Mouse (Mus musculus) right cerebral cortex, postnatal 4 days (tissue): ENCODE results near the gene Shc1.
A peak's percentile ranks its signal among the peaks of the same experiment; 100 is the strongest.
"Not testable (repeated sequence)": the region's sequence is repeated elsewhere in the genome, so short reads cannot be mapped to it uniquely, and the experiment has no call there.

Source experiments
- DNase-seq: peaks from one replicate; pipeline ENCODE4 v3.0.0-alpha.2; 2022

Gene Shc1

GRCm38 (mm10) chr3:89419981-89420380 is 1.7 kb downstream of the Shc1 start:
- no peak for DNase-seq

- DNase-seq = no peak
Observed at GRCm38 (mm10) chr3:89420421-89420820, 2.2 kb downstream of the Shc1 start.

- peak; percentile 43 for DNase-seq
Observed at GRCm38 (mm10) chr3:89421002-89421774, 2.9 kb downstream of the Shc1 start.

- no peak for DNase-seq
Observed at GRCm38 (mm10) chr3:89421810-89422473, 3.7 kb downstream of the Shc1 start.

GRCm38 (mm10) chr3:89422556-89423205 is 4.4 kb downstream of the Shc1 start:
- DNase-seq = no peak

GRCm38 (mm10) chr3:89424416-89425140 is 6.3 kb downstream of the Shc1 start:
- no peak for DNase-seq

DNA sequence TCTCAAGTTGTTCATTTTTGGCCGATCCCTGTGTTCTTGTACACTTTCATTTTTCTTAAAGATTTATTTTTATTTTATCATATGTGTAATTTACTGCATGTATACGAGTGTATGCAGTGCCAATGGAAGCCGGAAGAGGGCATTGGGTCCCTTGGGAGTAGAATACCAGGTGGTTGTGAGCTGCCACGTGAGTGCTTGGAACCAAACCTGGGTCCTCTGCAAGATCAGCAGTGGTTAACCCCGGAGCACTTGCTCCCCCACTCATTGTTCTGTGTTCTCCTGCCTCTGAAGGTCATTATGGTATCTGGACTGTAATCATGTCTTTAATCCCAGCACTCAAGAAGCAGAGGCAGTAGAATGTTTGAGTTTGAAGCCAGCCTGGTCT is 6.9 kb downstream of the Shc1 start:
- no peak for DNase-seq

GRCm38 (mm10) chr3:89425876-89426275 is 7.6 kb downstream of the Shc1 start:
- DNase-seq = no peak

DNA sequence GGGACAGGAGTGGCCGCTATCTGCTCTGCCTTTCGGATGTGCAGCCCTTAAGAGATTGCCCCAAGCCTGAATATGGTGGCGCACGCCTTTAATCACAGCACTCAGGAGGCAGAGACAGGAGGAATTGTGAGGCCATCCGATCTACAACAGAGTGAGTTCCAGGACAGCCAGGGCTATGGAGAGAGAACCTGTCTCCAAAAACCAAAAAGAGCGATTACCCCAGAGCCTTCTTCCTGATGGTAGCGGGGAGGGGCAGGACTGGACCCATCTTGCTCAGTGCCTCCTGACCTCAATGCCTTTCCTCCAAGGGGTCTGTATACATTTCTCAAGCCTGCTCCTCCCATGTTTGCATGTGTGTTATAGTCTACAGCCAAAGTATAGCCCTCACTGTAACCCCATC is 10.8 kb downstream of the Shc1 start:
- not testable (repeated sequence) for DNase-seq

DNA sequence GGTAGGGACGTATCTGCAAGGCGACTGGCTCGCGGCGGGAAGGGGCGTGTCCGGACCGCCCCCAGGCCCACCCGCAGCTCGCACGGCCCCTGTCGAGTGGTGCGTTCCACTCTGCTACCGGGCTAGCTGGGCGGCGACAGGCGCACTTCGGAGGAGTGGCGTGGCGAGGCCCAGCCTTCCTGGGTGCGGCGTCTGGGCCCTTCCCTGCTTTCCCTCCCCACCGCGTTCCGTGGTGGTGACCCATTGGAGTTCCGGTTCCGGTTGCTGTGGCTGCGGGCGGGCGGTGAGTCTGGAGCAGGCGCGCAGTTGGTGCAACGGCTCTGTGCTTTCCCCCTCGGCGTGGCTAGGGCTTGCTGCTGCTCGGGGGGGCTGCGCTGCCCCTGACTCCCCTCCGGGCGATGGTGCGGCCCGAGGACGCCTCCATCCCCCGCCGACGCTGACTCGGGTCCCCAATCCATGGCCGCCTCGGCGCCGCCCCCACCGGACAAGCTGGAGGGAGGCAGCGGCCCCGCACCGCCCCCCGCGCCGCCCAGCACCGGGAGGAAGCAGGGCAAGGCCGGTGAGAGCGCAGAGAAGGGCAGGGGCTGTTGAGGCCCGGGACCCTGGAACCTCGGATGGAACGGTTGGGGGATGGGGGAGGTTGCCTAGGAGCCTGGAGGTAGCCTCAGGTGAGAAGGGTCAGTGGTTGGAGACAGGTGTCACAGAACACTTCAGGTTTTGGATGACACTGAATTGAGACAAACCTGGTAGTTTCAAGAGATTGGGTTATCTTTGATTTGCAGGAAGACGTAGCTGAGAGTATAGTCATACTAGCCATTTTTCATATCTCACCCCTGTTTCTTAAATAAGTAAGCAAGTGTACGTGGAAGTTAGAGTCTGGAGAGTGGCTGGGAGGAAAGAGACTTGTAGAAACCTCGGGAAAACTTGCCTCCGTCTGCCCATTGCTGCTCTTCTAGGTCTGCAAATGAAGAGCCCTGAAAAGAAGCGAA is 12.2 kb downstream of the Shc1 start, which contains the start of gene Pygo2:
Pygo2 (plus strand) TSS at position 44 of the 989 bp plus-strand sequence.
- peak; percentile 92 for DNase-seq

- DNase-seq = no peak
Observed at GRCm38 (mm10) chr3:89432606-89433005, 14.4 kb downstream of the Shc1 start.

DNA sequence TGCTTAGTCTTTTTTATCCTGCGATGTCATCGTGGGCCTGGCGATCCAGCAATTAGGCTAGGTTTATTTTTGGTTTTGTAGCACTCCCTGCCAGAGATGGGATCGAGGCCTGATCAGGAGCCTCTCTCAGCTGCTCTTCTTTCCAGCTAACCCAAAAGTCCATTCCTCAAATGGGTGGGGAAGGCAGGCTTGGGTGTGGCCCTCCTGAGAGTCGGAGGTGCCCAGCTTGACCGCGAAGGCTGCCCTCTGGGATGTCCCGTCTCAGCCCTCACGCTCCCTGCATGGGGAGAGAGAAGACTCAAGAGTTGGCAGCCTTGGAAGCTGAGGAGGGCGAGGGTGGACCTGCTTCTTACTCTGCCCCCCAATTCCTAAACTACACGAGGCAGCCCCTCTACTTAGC is 16.3 kb downstream of the Shc1 start:
- DNase-seq = no peak

DNA sequence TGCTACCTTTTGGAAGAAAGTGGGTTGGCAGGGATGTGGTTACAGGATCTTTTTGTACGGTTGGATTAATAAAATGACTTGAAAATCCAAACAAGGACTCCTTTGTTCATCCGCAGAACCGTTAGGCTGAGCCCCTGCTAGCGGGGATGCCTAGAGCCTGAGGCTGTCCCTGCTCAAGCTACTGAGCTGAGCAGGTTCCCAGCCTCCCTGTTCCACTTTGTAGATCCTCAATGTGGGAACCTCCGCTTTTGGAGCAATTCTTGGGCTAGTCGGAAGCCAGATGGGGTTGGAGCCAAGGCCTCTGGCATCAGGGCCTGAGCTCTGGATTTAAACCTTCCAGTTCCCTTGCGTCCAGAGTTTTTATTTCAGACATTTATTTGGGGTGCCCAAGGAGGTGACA is 16.8 kb downstream of the Shc1 start:
- no peak for DNase-seq

DNA sequence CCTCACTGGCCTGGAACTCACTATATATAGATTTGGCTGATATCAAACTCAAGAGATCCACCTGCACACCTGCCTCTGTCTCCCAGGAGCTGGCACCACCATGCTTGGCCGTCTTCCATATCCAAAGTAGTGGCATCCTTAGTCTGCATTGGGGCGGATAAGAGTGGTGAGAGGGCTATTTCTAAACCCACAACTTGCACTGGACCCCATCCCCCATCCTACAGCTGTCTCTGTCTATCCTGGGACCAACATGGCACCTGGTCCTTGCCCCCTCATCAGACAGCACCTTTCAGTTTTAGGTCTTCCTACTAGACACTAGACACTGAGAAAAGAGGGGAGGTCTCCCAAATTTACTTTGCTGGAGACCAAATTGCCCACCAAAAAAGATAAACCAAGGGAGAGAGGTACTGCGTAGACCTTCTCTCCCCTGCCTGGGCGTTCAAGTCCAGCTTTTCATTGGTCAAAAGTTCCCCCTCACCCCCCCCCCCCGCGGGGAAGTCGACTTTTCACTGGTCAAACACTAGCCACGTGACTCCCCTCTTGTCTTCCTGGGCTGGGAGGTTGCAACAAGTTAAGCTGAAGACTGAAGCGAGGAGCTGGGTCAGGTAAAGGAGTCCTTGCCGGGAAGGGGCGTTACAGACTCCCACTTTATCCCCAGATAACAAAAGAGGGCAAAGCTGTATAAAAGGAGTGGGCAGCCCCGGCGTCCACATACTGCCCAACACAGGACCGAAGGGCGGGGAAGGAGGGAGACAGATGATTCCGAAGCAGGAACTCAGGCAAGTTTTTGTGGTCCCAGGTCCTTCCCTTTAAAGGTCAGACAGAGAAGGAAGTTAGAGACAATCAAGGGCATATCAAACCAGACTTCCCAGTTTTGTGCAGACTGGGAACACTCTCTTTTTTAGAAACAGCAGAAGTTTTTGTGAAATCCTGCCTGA is 18.2 kb downstream of the Shc1 start, which contains the start of gene Pbxip1:
Pbxip1 (plus strand) TSS at position 531 of the 938 bp plus-strand sequence.
- DNase-seq = no peak

DNA sequence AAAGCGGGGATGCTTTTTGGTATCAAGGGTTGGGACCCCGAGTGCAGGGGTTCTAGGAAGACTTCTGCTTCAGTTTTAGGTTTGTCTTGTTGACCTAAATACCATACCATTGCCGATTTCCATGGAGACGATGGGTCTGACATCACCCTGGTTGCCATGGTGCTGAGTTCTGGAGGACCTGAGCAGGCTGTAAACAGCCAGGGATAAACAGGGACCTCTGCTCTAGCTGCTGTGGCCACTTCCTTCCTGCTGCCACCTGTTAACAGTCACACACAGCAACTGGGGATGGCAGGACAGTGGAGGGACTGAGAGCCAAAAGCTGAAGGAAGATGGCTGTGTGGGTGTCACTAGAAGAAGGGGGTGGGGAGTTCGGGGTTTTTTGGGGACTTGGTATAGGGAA is 19.0 kb downstream of the Shc1 start:
- DNase-seq = no peak

- DNase-seq = no peak
Observed at GRCm38 (mm10) chr3:89440691-89441090, 22.4 kb downstream of the Shc1 start.

DNA sequence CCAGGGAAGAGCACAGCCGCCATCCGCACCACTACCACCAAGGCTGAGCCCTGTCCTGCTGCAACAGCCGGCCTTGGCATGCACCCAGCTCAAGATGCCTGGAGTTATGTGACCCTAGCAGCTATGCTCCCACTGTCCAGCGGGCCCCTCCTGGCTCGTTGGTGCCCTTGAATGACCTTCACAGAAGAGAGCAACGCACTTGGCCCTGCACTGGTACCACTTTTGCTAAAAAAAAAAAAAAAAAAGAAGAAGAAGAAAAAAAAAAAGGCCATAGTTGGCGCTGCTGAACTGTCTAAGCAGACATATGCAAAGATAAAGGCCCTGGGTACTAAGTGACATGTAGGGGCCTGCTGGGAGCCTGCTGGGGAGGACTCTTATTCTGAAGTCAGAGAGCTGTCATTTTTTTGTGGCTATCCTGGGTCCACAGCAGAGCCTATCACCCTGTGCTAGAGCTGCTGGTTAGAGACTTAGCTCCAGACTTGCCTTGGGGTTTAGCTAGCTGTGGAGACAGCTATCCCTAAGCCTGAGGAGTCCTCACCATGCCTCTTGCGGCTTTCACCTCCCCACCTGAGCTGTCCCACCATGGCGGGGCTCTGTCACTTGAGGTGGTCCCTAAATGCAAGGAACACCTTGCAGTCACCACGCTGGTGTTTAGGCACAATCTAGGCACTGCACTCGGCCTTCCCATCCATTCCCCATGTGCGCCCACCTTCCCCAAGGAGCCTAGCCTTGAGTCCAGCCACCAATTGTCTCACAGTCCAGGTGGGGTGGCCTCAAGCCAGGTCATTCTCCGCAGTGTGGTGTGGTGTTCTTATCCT is 30.7 kb downstream of the Shc1 start:
- DNase-seq = no peak

GRCm38 (mm10) chr3:89449541-89449940 is 31.3 kb downstream of the Shc1 start:
- peak; percentile 71 for DNase-seq

DNA sequence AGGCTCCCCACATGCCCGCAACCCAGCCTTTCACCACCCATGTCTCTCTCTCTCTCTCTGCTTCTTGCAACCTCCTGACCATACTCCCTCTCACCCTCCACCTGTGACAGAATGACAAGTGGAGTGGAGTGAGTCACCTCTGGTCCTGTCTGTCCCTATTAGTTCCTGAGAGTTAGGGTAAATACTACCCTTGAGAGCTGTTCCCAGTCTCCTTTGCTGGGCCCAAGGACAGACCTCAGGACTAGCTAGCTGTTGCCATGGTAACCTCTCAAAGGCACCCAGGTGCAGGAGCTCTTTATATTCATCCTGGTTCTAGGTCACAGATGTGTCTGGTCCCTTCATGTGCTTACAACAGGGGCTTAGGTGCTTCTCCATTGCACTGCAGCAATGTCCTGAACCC is 33.7 kb downstream of the Shc1 start:
- DNase-seq = no peak
